Mouse (Mus musculus) limb, embryonic 10.5 days (tissue): ENCODE results near the gene Rhox8. TPM values are rescaled to one million over a fixed set of nuclear protein-coding genes. Genes with fewer than 3 reads are reported as not detected.
A peak's percentile ranks its signal among the peaks of the same experiment; 100 is the strongest.
"Not testable (repeated sequence)": the region's sequence is repeated elsewhere in the genome, so short reads cannot be mapped to it uniquely, and the experiment has no call there.

Source experiments
- DNase-seq: peaks from one replicate; pipeline ENCODE4 v3.0.0-alpha.2; 2017; ENCODE audit warnings: low spot score
- H3K27ac ChIP-seq: fragments of 300-500 bp; sonication (generic); 2 replicates; pipeline ENCODE4 v1.5.1; 2016; ENCODE audit warnings: mild to moderate bottlenecking
- H3K27me3 ChIP-seq: fragments of 300-500 bp; sonication (generic); 2 replicates; pipeline ENCODE4 v1.6.1; 2016; ENCODE audit warnings: low read depth, mild to moderate bottlenecking; ENCODE audit not compliant: poor library complexity, severe bottlenecking
- H3K36me3 ChIP-seq: fragments of 300-500 bp; sonication (generic); 2 replicates; pipeline ENCODE4 v1.6.1; 2016; ENCODE audit warnings: mild to moderate bottlenecking, moderate library complexity
- H3K4me1 ChIP-seq: fragments of 300-500 bp; sonication (generic); 2 replicates; pipeline ENCODE4 v1.6.1; 2016
- H3K4me3 ChIP-seq: fragments of 300-500 bp; sonication (generic); 2 replicates; pipeline ENCODE4 v1.5.1; 2016; ENCODE audit warnings: mild to moderate bottlenecking, moderate library complexity
- H3K9me3 ChIP-seq: fragments of 300-500 bp; sonication (generic); replicated peaks from 2 replicates; pipeline ENCODE4 v1.6.1; 2016; ENCODE audit warnings: mild to moderate bottlenecking
- WGBS: fragments of 180-500 bp; shearing (Covaris S2); methylation state at CpG from one replicate; pipeline ENCODE4 v1.1.7; 2016; 5-methylcytosine and 5-hydroxymethylcytosine counted together
- polyA plus RNA-seq: library from polyadenylated mRNA; unstranded; fragments of >200 nt; fragmentation: Nextera tagmentation; extraction: Ambion mirVana; gene quantifications from 2 replicates; pipeline ENCODE4 v1.2.1, GENCODE M21; 2016

The Rhox8 gene
- polyA plus RNA-seq = not detected in 2 replicates

DNA sequence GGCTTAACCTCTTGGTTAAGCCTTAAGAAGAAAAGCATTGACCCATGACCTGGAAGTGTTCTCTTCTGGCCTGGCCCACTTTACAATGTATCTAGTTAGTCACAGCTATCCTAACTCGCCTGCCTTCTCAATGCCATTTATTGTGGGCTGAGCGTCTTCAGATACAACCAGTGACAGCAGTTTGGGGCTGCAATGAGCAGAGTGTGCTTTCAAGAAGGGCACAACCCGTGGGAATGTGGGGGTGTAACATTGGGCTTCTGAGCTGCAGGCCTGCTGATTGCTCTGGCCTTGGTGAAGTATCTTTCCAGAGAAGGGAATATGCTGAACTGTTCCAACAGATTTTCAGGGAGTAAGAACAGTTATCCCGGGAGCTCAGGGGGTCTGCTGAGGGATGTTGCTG is at the start of gene Rhox8:
Rhox8 (minus strand) TSS at position 101 of the 400 bp plus-strand sequence.
- no peaks in the 10 kb centered on the region for H3K4me1 ChIP-seq
- no peaks in the 10 kb centered on the region for H3K36me3 ChIP-seq
- no peaks in the 10 kb centered on the region for H3K27me3 ChIP-seq
- H3K4me3 ChIP-seq = no peak within 1 kb of the TSS
- no peaks in the 10 kb centered on the region for H3K9me3 ChIP-seq
- WGBS = 86% methylated on average over 4 of the region's 4 CpGs
- H3K27ac ChIP-seq = no peak within 1 kb of the TSS
- no peak for DNase-seq

DNA sequence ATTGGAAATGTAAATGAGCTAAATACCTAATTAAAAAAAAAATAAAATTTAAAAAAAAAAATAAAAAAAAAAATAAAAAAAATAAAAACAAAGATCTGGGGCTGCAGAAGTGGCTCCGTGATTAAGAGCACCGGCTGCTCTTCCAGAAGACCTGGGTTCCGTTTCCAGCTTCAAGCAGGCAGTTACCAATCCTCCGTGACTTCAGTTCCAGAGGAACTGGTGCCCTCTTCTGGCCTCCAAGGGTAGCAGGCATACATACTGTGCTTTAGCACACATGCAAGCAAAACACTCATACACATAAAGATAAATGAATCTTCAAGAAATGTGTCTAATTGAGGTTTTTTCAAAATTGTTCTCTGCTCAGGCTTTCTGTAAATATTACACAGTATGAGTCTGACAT is 37.6 kb upstream of the Rhox8 start:
- no peaks in the 10 kb centered on the region for H3K27me3 ChIP-seq
- no peaks in the 10 kb centered on the region for H3K4me1 ChIP-seq
- no peaks in the 10 kb centered on the region for H3K9me3 ChIP-seq
- no peaks in the 10 kb centered on the region for H3K36me3 ChIP-seq
- no peak overlapping the region for H3K4me3 ChIP-seq
- no peak overlapping the region for H3K27ac ChIP-seq
- WGBS = 70% methylated on average over 4 of the region's 4 CpGs
- DNase-seq = no peak

DNA sequence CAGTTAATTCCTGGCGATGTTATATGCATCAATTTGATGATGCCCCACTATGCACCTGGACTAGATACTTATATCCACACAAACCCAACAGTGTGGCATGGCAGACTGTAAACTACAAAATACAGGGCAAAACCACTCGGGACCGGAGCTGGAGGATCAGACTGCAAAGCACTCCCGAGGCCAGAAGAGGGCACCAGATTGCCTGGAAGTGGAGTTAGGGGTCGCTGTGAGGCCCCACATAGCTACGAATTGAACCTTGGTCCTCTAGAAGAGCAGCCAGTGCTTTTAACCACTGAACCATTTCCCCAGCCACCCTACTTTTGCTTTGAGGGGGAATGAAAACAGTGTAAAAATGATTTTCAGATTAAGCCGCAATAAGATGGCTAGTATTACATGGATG is 29.8 kb upstream of the Rhox8 start:
- Histone ChIP-seq H3K4me1 (no peaks in the 10 kb centered on the region), H3K9me3 (no peaks in the 10 kb centered on the region), H3K4me3 (no peak overlapping the region), H3K27me3 (no peaks in the 10 kb centered on the region), H3K27ac (no peak overlapping the region), H3K36me3 (no peaks in the 10 kb centered on the region)
- peak; percentile 28 for DNase-seq
- 60% methylated on average over 7 of the region's 7 CpGs for WGBS

DNA sequence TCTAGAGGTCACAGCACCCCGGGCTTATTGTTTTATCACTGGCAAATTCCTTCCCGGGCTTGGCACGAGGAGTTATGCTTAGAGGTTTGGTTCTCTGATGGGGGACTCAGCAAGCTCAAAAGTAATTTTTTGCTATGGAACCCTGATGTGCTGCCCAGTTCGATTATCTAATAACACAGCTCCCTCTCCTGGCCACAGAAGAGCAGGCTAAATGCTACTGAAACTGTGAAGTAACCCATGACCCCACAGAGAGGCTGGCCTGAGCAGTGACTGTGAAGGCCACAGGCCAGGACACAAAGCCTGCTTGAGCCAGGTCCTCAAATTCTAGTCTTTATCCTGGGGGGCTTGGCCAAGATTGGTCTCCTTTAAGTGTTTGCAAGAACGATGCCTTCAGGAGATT is 25.0 kb upstream of the Rhox8 start:
- Histone ChIP-seq H3K9me3 (no peaks in the 10 kb centered on the region), H3K27me3 (no peaks in the 10 kb centered on the region), H3K4me1 (no peaks in the 10 kb centered on the region), H3K27ac (no peak overlapping the region), H3K36me3 (no peaks in the 10 kb centered on the region), H3K4me3 (no peak overlapping the region)
- DNase-seq = no peak
- WGBS = 76% methylated on average over 5 of the region's 5 CpGs

DNA sequence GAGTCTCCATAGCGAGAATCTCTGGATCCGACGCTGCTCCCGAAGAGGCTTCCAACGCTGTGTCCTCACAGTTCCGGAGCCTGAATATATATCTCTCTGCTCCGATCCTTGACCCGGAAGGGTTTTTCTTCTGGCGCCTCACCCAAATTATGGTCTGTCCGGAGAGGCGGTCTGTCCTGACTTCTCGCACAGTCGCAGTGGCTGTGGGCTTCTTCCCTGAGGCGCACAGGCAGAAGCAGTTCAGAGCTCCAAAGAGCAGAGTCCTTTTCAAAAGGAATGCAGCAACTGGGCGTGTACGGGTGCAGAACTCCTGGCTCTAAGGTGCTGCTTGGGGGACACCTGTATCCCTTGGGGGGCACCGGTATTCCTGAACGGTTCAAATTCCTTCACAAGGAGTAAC is 22.9 kb upstream of the Rhox8 start, which contains the start of gene Rhox9:
Rhox9 (minus strand) TSS at position 101 of the 400 bp plus-strand sequence.
- not testable (repeated sequence) for H3K27me3 ChIP-seq, H3K9me3 ChIP-seq, DNase-seq, H3K4me3 ChIP-seq, H3K4me1 ChIP-seq, H3K36me3 ChIP-seq, H3K27ac ChIP-seq
- 93% methylated on average over 8 of the region's 18 CpGs for WGBS

DNA sequence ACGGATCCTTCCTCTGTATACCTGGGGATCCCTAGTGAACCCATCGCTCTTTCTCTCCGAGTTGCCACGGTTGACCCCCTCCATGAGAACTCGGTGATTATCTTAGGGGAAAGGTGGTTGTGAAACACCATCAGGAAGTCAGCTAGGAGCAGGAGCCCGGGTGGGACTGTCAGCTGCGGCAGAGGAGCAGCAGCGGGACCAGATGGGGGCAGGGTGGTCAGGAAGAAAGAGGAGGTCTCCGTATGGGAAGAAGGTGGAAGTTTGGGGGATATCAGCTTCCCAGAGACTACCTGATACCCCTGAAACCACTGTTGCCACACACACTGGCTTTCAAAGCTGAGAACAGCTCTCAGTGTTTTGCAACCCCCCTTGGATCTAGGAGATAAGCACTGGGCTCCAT is 18.4 kb upstream of the Rhox8 start, which contains the start of gene Rhox7b:
Rhox7b (minus strand) TSS at position 101 of the 400 bp plus-strand sequence.
- not testable (repeated sequence) for H3K36me3 ChIP-seq, H3K9me3 ChIP-seq, H3K4me3 ChIP-seq, H3K27ac ChIP-seq, DNase-seq, H3K4me1 ChIP-seq, H3K27me3 ChIP-seq
- 81% methylated on average over 9 of the region's 9 CpGs for WGBS

DNA sequence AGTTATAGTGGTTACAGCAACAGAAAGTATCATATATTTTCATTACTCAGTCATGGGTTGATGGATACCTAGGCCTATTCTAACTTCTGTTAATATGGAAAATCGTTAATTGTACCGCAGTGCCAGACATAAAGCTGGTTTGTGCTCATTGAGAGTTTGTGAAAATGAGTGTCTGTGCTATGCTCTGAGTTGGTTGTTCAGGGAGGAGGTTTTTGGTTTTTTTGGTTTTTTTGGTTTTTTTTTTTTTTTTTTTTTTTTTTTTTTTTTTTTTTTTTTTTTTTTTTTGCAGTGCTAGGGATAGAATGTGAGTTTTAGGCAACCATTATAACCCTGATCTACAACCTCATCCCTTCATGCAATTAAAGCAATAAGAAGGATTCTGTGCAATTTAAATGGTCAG is 7.1 kb downstream of the Rhox8 start:
- 97% methylated on average over 2 of the region's 2 CpGs for WGBS
- DNase-seq = no peak
- H3K4me1 ChIP-seq = no peaks in the 10 kb centered on the region
- no peak overlapping the region for H3K27ac ChIP-seq
- no peaks in the 10 kb centered on the region for H3K27me3 ChIP-seq
- H3K4me3 ChIP-seq = no peak overlapping the region
- no peaks in the 10 kb centered on the region for H3K9me3 ChIP-seq
- H3K36me3 ChIP-seq = no peaks in the 10 kb centered on the region

DNA sequence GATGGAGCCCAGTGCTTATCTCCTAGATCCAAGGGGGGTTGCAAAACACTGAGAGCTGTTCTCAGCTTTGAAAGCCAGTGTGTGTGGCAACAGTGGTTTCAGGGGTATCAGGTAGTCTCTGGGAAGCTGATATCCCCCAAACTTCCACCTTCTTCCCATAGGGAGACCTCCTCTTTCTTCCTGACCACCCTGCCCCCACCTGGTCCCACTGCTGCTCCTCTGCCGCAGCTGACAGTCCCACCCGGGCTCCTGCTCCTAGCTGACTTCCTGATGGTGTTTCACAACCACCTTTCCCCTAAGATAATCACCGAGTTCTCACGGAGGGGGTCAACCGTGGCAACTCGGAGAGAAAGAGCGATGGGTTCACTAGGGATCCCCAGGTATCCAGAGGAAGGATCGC is 47.4 kb downstream of the Rhox8 start, which contains the start of gene Rhox7a:
Rhox7a (plus strand) TSS at position 301 of the 400 bp plus-strand sequence.
- not testable (repeated sequence) for H3K9me3 ChIP-seq, DNase-seq, H3K36me3 ChIP-seq, H3K27ac ChIP-seq, H3K4me3 ChIP-seq, H3K27me3 ChIP-seq, H3K4me1 ChIP-seq
- WGBS = 83% methylated on average over 8 of the region's 8 CpGs

DNA sequence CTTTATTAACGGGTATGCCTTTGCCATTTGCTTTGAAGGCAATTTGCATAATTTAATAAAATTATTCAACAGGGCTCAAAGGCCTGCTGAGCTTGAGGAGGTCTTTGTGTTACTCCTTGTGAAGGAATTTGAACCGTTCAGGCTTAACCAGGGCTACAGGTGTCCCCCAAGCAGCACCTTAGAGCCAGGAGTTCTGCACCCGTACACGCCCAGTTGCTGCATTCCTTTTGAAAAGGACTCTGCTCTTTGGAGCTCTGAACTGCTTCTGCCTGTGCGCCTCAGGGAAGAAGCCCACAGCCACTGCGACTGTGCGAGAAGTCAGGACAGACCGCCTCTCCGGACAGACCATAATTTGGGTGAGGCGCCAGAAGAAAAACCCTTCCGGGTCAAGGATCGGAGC is 52.1 kb downstream of the Rhox8 start, which contains the start of gene Rhox6:
Rhox6 (plus strand) TSS at position 301 of the 400 bp plus-strand sequence.
- not testable (repeated sequence) for H3K4me1 ChIP-seq, H3K9me3 ChIP-seq
- 96% methylated on average over 4 of the region's 12 CpGs for WGBS

More for the DNA sequence above, 52.1 kb downstream of the Rhox8 start, which contains the start of gene Rhox6:
- not testable (repeated sequence) for H3K4me3 ChIP-seq, H3K27me3 ChIP-seq, H3K36me3 ChIP-seq, DNase-seq, H3K27ac ChIP-seq

Other genes with a start within 250 kb of the Rhox8 start
- gene Rhox2g, start 235.5 kb downstream of the Rhox8 start, polyA plus RNA-seq = not detected in 2 replicates
- not detected in 2 replicates for gene Rhox4g, start 227.6 kb downstream of the Rhox8 start, polyA plus RNA-seq
- not detected in 2 replicates for gene Rhox3h, start 210.2 kb downstream of the Rhox8 start, polyA plus RNA-seq
- gene Rhox2h, start 205.7 kb downstream of the Rhox8 start, polyA plus RNA-seq = not detected in 2 replicates
- gene Rhox5, start 74.1 kb downstream of the Rhox8 start, polyA plus RNA-seq = 1.8 and 2.3 TPM in 2 replicates
- not detected in 2 replicates for gene Rhox6, start 52.0 kb downstream of the Rhox8 start, polyA plus RNA-seq
- gene Rhox7a, start 47.3 kb downstream of the Rhox8 start, polyA plus RNA-seq = not detected in 2 replicates
- not detected in 2 replicates for gene Rhox7b, start 18.3 kb upstream of the Rhox8 start, polyA plus RNA-seq
- gene Rhox9, start 22.8 kb upstream of the Rhox8 start, polyA plus RNA-seq = not detected in 2 replicates
- not detected in 2 replicates for gene Btg1-ps1, start 139.9 kb upstream of the Rhox8 start, polyA plus RNA-seq
- gene Btg1-ps2, start 164.2 kb upstream of the Rhox8 start, polyA plus RNA-seq = not detected in 2 replicates
- not detected in 2 replicates for gene Rhox10, start 187.5 kb upstream of the Rhox8 start, polyA plus RNA-seq
- not detected in 2 replicates for gene Rhox11, start 206.2 kb upstream of the Rhox8 start, polyA plus RNA-seq
- gene Rhox12, start 232.0 kb upstream of the Rhox8 start, polyA plus RNA-seq = not detected in 2 replicates
- not detected in 2 replicates for gene Rhox13, start 242.3 kb upstream of the Rhox8 start, polyA plus RNA-seq